ENCODE assay signal across 22 mouse cellular contexts in genomic region chr5:127919171-127919570, GRCm38 (mm10).
DNase-seq lines count a peak whose midpoint lies in the region; ATAC-seq lines count a peak whose summit lies in the region.
"Had no signal": no experiment of that assay in that cellular context is flagged by ENCODE, and none has a peak within 500 bp of the region (broad histone marks: within the 10 kb centered on the region; RNA-seq: fewer than 3 reads in every experiment).

No protein-coding gene starts in this region.

- no peaks in the 10 kb centered on the region; the same call in 1 of the 2 replicates for H3K4me1 ChIP-seq in hindbrain, embryonic 11.5 days (replicated peaks; ENCODE audit: control insufficient read depth, insufficient read depth, low read length)
- peaks cover 32% of the 10 kb centered on the region for H3K4me1 ChIP-seq in hindbrain, embryonic 10.5 days (replicated peaks)
- no peaks in the 10 kb centered on the region for H3K4me1 ChIP-seq in intestine, embryonic 14.5 days (replicated peaks; ENCODE audit: control insufficient read depth, insufficient read depth, low read length)
- no peaks in the 10 kb centered on the region for H3K4me1 ChIP-seq in intestine, embryonic 15.5 days (replicated peaks)

- no peaks in the 10 kb centered on the region for H3K9me3 ChIP-seq in hindbrain, embryonic 11.5 days (ENCODE audit: control insufficient read depth, low read length)
- H3K9me3 ChIP-seq in hindbrain, embryonic 10.5 days: no peaks in the 10 kb centered on the region
- no peaks in the 10 kb centered on the region for H3K9me3 ChIP-seq in intestine, embryonic 14.5 days (ENCODE audit: control insufficient read depth, low read length)
- no peaks in the 10 kb centered on the region for H3K9me3 ChIP-seq in intestine, embryonic 15.5 days
- H3K9me3 ChIP-seq: forebrain, embryonic 10.5 days; forebrain, embryonic 13.5 days had no signal

- H3K36me3 ChIP-seq in hindbrain, embryonic 11.5 days (ENCODE audit: control insufficient read depth, insufficient read depth, low read length): no peaks in the 10 kb centered on the region
- H3K36me3 ChIP-seq in hindbrain, embryonic 10.5 days: no peaks in the 10 kb centered on the region
- H3K36me3 ChIP-seq in intestine, embryonic 14.5 days (ENCODE audit: control insufficient read depth, insufficient read depth, low read length): no peaks in the 10 kb centered on the region
- no peaks in the 10 kb centered on the region for H3K36me3 ChIP-seq in intestine, embryonic 15.5 days
- H3K36me3 ChIP-seq: forebrain, embryonic 10.5 days had no signal

- peak; percentile 10 for DNase-seq in embryo, embryonic 10.5 days (ENCODE audit: low spot score)
- no peak for DNase-seq in embryo, embryonic 11 days
- DNase-seq in hindbrain, embryonic 11.5 days (ENCODE audit: low spot score): peak; percentile 5
- no peak for DNase-seq in hindbrain, embryonic 10.5 days (ENCODE audit: low spot score)
- peak; percentile 20 for DNase-seq in intestine, embryonic 14.5 days (ENCODE audit: low spot score)
- peak; percentile 32 for DNase-seq in brain, adult 2 months (ENCODE audit: low read depth, low spot score)
- DNase-seq: adrenal gland, adult 8-10 months; adrenal gland, postnatal 25 days; cerebellum, adult 11 months; cerebellum, adult 2 months; cerebellum, adult 9-11 months; cerebellum, postnatal 25 days; gastrocnemius, postnatal 25 days; heart, adult 2 months; kidney, adult 18-20 months had no signal

- no peak for ATAC-seq in hindbrain, embryonic 11.5 days (ENCODE audit: low FRiP score)
- no peak for ATAC-seq in intestine, embryonic 14.5 days (replicated peaks; ENCODE audit: low FRiP score, low TSS enrichment, low read depth)
- no peak for ATAC-seq in intestine, embryonic 15.5 days
- ATAC-seq in megakaryocyte-erythroid progenitor cell, adult 5-6 weeks (replicated peaks; ENCODE audit: low FRiP score, low TSS enrichment, poor library complexity, severe bottlenecking): no peak
- ATAC-seq: activated CD4-positive, CD25-positive, alpha-beta regulatory T cell, adult 4 months; forebrain, embryonic 13.5 days; intestine, embryonic 16.5 days had no signal

- no peak overlapping the region for H3K4me2 ChIP-seq in hindbrain, embryonic 11.5 days (replicated peaks; ENCODE audit: low read depth, low read length)
- H3K4me2 ChIP-seq in intestine, embryonic 14.5 days (ENCODE audit: low read length): no peak overlapping the region
- no peak overlapping the region for H3K4me2 ChIP-seq in intestine, embryonic 15.5 days (replicated peaks)
- H3K4me2 ChIP-seq: forebrain, embryonic 13.5 days; heart, embryonic 11.5 days had no signal

- 70% methylated on average over 1 of the region's 1 CpGs for WGBS in hindbrain, embryonic 11.5 days
- WGBS in hindbrain, embryonic 10.5 days: 78% methylated on average over 1 of the region's 1 CpGs
- 56% methylated on average over 1 of the region's 1 CpGs for WGBS in intestine, embryonic 14.5 days
- WGBS in intestine, embryonic 15.5 days: 67% methylated on average over 1 of the region's 1 CpGs

- 0 out of 2 replicates have a peak, but pooled peaks cover 2% of the 10 kb centered on the region for H3K27me3 ChIP-seq in hindbrain, embryonic 11.5 days (ENCODE audit: control insufficient read depth, insufficient read depth, low read length)
- H3K27me3 ChIP-seq in hindbrain, embryonic 10.5 days (ENCODE audit: insufficient read depth, poor library complexity, severe bottlenecking): peaks cover 36% of the 10 kb centered on the region
- H3K27me3 ChIP-seq in intestine, embryonic 14.5 days (replicated peaks; ENCODE audit: control insufficient read depth, insufficient read depth, low read length): no peaks in the 10 kb centered on the region
- H3K27me3 ChIP-seq in intestine, embryonic 15.5 days (replicated peaks): no peaks in the 10 kb centered on the region
- H3K27me3 ChIP-seq: forebrain, embryonic 13.5 days had no signal

- H3K27ac ChIP-seq in hindbrain, embryonic 11.5 days (ENCODE audit: low read depth, low read length): no peak overlapping the region
- H3K27ac ChIP-seq in hindbrain, embryonic 10.5 days: no peak overlapping the region
- H3K27ac ChIP-seq in intestine, embryonic 14.5 days (ENCODE audit: low read depth): no peak overlapping the region
- H3K27ac ChIP-seq in intestine, embryonic 15.5 days: no peak overlapping the region
- H3K27ac ChIP-seq: forebrain, embryonic 10.5 days; forebrain, embryonic 13.5 days; heart, adult 2 months had no signal

- no peak overlapping the region for H3K4me3 ChIP-seq in hindbrain, embryonic 11.5 days (ENCODE audit: low read depth, low read length)
- H3K4me3 ChIP-seq in hindbrain, embryonic 10.5 days: no peak overlapping the region
- H3K4me3 ChIP-seq in intestine, embryonic 14.5 days (ENCODE audit: low read depth, low read length): no peak overlapping the region
- no peak overlapping the region for H3K4me3 ChIP-seq in intestine, embryonic 15.5 days (replicated peaks)
- H3K4me3 ChIP-seq: forebrain, embryonic 10.5 days; forebrain, embryonic 13.5 days; heart, adult 2 months had no signal

- H3K9ac ChIP-seq in hindbrain, embryonic 11.5 days (ENCODE audit: low read depth, low read length): no peak overlapping the region
- H3K9ac ChIP-seq in intestine, embryonic 14.5 days (ENCODE audit: low read length): no peak overlapping the region
- H3K9ac ChIP-seq in intestine, embryonic 15.5 days: no peak overlapping the region
- H3K9ac ChIP-seq: forebrain, embryonic 13.5 days had no signal

Comparison
In these comparisons a context has a peak if more than half of its experiments do, and no peak if none do; other contexts are left out.
1. DNase-seq: peak in embryo, embryonic 10.5 days (single experiment), hindbrain, embryonic 11.5 days (single experiment), intestine, embryonic 14.5 days (single experiment) and brain, adult 2 months (single experiment); none in embryo, embryonic 11 days (single experiment) and hindbrain, embryonic 10.5 days (single experiment).